Comparison of ENCODE assay signal across 8 mouse cellular contexts in genomic region chr5:120710161-120710825, GRCm38 (mm10). TPM values are rescaled to one million over a fixed set of nuclear protein-coding genes. Genes with fewer than 3 reads are reported as not detected.
DNase-seq lines count a peak whose midpoint lies in the region; ATAC-seq and TF ChIP-seq lines count a peak whose summit lies in the region.

No protein-coding gene starts in this region.

- H3K9me3 ChIP-seq in heart, embryonic 14.5 days (ENCODE audit: control insufficient read depth, low read length), result no peaks in the 10 kb centered on the region
- H3K9me3 ChIP-seq in forebrain, postnatal 0 days (ENCODE audit: low read length), result no peaks in the 10 kb centered on the region

- H3K4me1 ChIP-seq in heart, embryonic 14.5 days (ENCODE audit: control insufficient read depth in 2 of 2, insufficient read depth in 2 of 2, low read length in 2 of 2), result peaks cover 3 to 15% of the 10 kb centered on the region in 2 experiments; a peak in 2 of 4 replicates
- peaks cover 35% of the 10 kb centered on the region for H3K4me1 ChIP-seq in forebrain, postnatal 0 days (ENCODE audit: insufficient read depth)

- no peak overlapping the region for H3K27ac ChIP-seq in heart, embryonic 14.5 days (replicated peaks in 1 of 2; ENCODE audit: control insufficient read depth in 1 of 2, insufficient read depth in 1 of 2, low read depth in 2 of 2, low read length in 2 of 2)
- peak overlapping the region; percentile 91 for H3K27ac ChIP-seq in forebrain, postnatal 0 days (ENCODE audit: low read depth, low read length)

- H3K4me3 ChIP-seq in heart, embryonic 14.5 days (ENCODE audit: control insufficient read depth in 1 of 2, insufficient read depth in 1 of 2, low read depth in 1 of 2, low read length in 2 of 2), result peak overlapping the region; percentile 30 to 34
- H3K4me3 ChIP-seq in forebrain, postnatal 0 days (ENCODE audit: low read depth, low read length), result peak overlapping the region; percentile 89

- H3K36me3 ChIP-seq in heart, embryonic 14.5 days (ENCODE audit: control insufficient read depth, insufficient read depth, low read length), result no peaks in the 10 kb centered on the region
- no peaks in the 10 kb centered on the region; the same call in 1 of the 2 replicates for H3K36me3 ChIP-seq in forebrain, postnatal 0 days (ENCODE audit: insufficient read depth)

- DNase-seq in heart, adult 11 months, result no peak
- peak; percentile 38 for DNase-seq in thymus, postnatal 0 days (ENCODE audit: low spot score)
- no peak for DNase-seq in thymus, postnatal 4 days
- DNase-seq in forebrain, postnatal 0 days, result peak; percentile 76
- DNase-seq in left cerebral cortex, postnatal 36 days (ENCODE audit: low spot score in 2 of 2), result peak; percentile 49 to 52
- DNase-seq in retina, postnatal 1 day, result peak; percentile 88
- DNase-seq in ovary, adult 18-20 months (ENCODE audit: low spot score), result no peak

- ATAC-seq in heart, embryonic 14.5 days (ENCODE audit: insufficient number of reproducible peaks, insufficient read depth, low FRiP score, low read depth), result peak; percentile 34; the same call in 1 of the 2 replicates
- ATAC-seq in forebrain, postnatal 0 days, result peak; percentile 39

- intact Hi-C loops in left cerebral cortex, postnatal 36 days (cut with DNase I), result loop anchor here (2.0 kb wide), 2 partner anchors 15 to 29 kb away; no protein-coding TSS in a partner anchor

- H3K27me3 ChIP-seq in heart, embryonic 14.5 days (ENCODE audit: control insufficient read depth, insufficient read depth, low read length), result peaks cover 90% of the 10 kb centered on the region
- no peaks in the 10 kb centered on the region for H3K27me3 ChIP-seq in forebrain, postnatal 0 days (ENCODE audit: insufficient read depth, low read length)

- peak overlapping the region; percentile 53 for H3K9ac ChIP-seq in heart, embryonic 14.5 days (ENCODE audit: low read length)
- H3K9ac ChIP-seq in forebrain, postnatal 0 days, result peak overlapping the region; percentile 97

- no peak; the same call in 1 of the 2 replicates for TF ChIP-seq CTCF in forebrain, postnatal 0 days (IDR thresholded peaks at IDR 0.05; ENCODE audit: low read depth)

- 4% methylated on average over 40 of the region's 40 CpGs for WGBS in heart, embryonic 14.5 days
- WGBS in forebrain, postnatal 0 days, result 1% methylated on average over 36 of the region's 40 CpGs

- H3K4me2 ChIP-seq in heart, embryonic 14.5 days (ENCODE audit: low read length), result peak overlapping the region; percentile 60
- peak overlapping the region; percentile 89 for H3K4me2 ChIP-seq in forebrain, postnatal 0 days (ENCODE audit: low read depth)

RNA-seq across cellular contexts. Expression of gene Dtx1, which starts 1.4 kb away (rescaled TPM):
- polyA plus RNA-seq in heart, embryonic 14.5 days (2014; fragmentation: Nextera tagmentation; extraction: Ambion mirVana), result 0.27 and 0.54 TPM in 2 replicates
- 43.4 and 43.7 TPM in 2 replicates for polyA plus RNA-seq in thymus, postnatal 0 days (2015; fragmentation: Nextera tagmentation; extraction: Ambion mirVana)
- 154 and 193 TPM in 2 replicates for total RNA-seq in forebrain, postnatal 0 days (2014; rRNA removed)
- 59.4 and 65.2 TPM in 2 replicates for polyA plus RNA-seq in forebrain, postnatal 0 days (2015; fragmentation: Nextera tagmentation; extraction: Ambion mirVana)
- total RNA-seq in left cerebral cortex, postnatal 36 days (2021), result 10 to 100 TPM; 67.3 to 71.3 TPM

RNA-seq across cellular contexts. Expression of gene Oas2, which starts 39.4 kb away (rescaled TPM):
- polyA plus RNA-seq in heart, embryonic 14.5 days (2014; fragmentation: Nextera tagmentation; extraction: Ambion mirVana), result 0.43 and 0.58 TPM in 2 replicates
- polyA plus RNA-seq in thymus, postnatal 0 days (2015; fragmentation: Nextera tagmentation; extraction: Ambion mirVana), result 0.62 and 0.86 TPM in 2 replicates
- 0.38 and 0.71 TPM in 2 replicates for total RNA-seq in forebrain, postnatal 0 days (2014; rRNA removed)
- polyA plus RNA-seq in forebrain, postnatal 0 days (2015; fragmentation: Nextera tagmentation; extraction: Ambion mirVana), result 0.19 and 0.30 TPM in 2 replicates
- under 1 TPM in 1 of 2 experiments, not detected in 1; 0.23 TPM for total RNA-seq in left cerebral cortex, postnatal 36 days (2021)

Comparison
In these comparisons a context has a peak if more than half of its experiments do, and no peak if none do; other contexts are left out.
1. DNase-seq: peak in thymus, postnatal 0 days (single experiment), forebrain, postnatal 0 days (single experiment), left cerebral cortex, postnatal 36 days (2 of 2) and retina, postnatal 1 day (single experiment); none in heart, adult 11 months (single experiment), thymus, postnatal 4 days (single experiment) and ovary, adult 18-20 months (single experiment).
2. RNA of gene Dtx1, which starts 1.4 kb away (polyA plus RNA-seq): 59.4 to 65.2 TPM in forebrain, postnatal 0 days and 43.4 to 43.7 TPM in thymus, postnatal 0 days; 0.27 to 0.54 TPM in heart, embryonic 14.5 days; every median in the first group is over 10 times any median in the second.